Mouse (Mus musculus) inflammation-experienced regulatory T-cells, adult 6 months (primary cell): Measurements from ENCODE around the gene Acaca. TPM values are rescaled to one million over a fixed set of nuclear protein-coding genes. Genes with fewer than 3 reads are reported as not detected.
A peak's percentile ranks its signal among the peaks of the same experiment; 100 is the strongest.
"Not testable (repeated sequence)": the region's sequence is repeated elsewhere in the genome, so short reads cannot be mapped to it uniquely, and the experiment has no call there.

Experiments used
- ATAC-seq: one replicate; pipeline ENCODE4 v1.8.0; 2017
- polyA plus RNA-seq, 3 experiments: library from polyadenylated mRNA; unstranded; fragments of 100-300 nt; shearing (Covaris generic); gene quantifications; one replicate each; pipeline ENCODE4 v1.2.1; 2017

Gene Acaca
- polyA plus RNA-seq, 3 experiments from 2014 or later = 3.5 to 4.9 (median 4.8) TPM

DNA sequence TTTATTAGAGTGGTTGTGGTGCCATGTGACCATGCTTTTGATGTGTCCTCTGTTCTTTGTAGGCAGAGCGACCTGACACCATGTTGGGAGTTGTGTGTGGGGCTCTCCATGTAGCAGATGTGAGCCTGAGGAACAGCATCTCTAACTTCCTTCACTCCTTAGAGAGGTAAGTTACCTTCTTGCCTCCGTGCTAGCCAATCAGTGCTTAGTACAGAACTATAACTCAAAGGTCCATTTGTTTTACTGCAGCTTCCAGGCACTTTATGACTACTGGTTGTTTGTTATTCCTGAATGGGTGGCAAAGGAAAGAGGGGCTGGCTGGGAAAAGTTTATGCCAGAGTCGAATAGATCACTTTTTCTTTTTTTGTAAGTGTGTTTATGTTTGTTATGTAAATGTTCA, 121.7 kb downstream of the Acaca start:
- no peak for ATAC-seq

DNA sequence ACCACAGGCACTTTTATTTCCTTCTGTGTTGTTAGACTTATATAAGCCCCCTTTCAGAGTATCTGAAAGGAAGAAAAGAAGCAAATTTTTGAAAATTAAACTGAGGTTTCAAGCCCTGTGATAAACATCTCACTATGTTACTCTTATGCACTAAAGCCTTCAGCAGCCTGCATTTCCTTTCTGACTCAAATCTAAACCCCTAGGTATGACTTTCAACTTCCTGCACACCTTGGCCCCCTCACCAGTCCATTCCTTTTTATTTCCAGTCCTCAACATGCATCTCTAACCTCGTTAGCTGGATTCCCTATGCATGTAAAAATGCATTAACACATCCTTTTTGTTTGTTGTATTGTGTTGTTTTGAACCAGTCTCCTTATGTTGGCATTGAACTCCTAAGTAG, 123.0 kb downstream of the Acaca start:
- ATAC-seq = peak; percentile 46

- ATAC-seq = no peak
Measured at GRCm38 (mm10) chr11:84255879-84256278, 126.4 kb downstream of the Acaca start.

- ATAC-seq = no peak
Measured at GRCm38 (mm10) chr11:84258053-84258710, 128.7 kb downstream of the Acaca start.

DNA sequence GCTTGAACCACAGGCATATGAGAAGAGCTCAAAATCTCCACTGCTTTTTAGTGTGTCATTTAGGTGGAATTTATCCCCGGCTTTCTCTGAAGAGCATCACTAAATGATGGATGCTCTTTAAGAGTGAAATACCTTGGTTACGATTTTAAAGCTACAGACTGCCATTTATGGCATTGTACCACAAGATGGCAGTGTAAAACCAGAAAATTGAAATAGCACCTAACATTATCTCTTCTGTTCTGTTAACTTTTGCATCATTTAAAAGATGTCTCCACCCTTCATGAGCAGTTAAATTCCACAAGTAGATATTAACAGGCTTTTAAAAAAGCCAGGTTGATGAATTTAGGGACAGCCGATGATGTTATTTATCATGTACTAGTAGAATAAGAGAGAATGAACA, 135.0 kb downstream of the Acaca start:
- ATAC-seq = no peak

GRCm38 (mm10) chr11:84268068-84268467, 138.6 kb downstream of the Acaca start:
- ATAC-seq = no peak

DNA sequence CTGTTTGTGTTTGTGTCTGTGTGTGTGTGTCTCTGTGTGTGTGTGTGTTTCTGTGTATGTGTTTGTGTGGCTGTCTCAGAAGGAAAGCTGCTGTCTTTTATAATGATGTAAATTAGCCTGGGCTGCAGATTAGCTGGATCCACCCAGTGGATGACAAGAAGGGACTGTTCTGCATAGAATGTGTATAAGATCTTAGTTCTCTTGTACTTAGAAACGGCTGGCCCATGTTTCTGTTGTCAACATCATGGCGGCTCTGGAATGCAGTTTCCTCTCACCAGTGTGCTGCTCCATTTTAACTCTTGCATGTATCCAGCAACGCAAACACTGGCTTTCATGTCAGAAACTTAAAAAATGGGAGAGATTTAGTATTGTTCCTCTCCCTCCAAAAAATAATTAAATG, 141.0 kb downstream of the Acaca start:
- ATAC-seq = no peak

DNA sequence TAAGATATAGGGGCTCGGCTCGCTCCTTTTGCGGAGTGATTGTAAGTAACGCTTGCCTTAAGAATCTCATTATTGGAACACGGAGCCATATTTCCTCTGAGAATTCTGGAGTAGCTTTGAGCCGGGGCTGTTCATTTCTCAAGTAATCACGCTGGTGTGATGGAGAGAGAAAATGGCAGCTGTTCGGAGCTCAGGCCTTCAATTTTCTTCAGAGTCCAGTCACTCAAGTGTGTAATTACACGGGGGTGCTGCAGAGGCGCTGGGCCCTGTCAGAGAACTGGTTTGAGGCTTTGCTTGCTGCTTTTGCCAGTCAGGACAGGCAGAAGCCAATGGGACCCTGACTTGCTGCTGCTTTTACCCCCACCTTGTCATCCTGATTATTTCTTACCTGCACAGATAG, 142.5 kb downstream of the Acaca start:
- no peak for ATAC-seq

DNA sequence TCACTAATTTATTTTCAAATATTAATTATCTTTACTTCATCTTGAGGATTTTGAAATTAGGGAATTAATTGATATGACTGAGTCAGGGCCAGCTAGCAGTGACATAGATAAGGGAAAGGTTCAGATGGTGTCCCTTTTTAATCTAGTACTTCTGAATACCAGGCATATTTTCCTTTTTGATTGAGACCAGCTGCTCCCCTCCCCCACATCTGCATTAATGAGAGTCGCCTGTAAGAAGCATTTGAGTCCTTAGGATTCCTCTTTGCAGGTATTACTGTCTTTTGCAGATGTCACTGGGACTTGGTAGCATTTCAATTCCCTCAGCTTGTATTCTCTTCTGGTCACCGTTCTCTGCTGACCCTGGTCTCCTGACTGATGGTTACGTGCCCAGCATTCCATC, 143.1 kb downstream of the Acaca start:
- no peak for ATAC-seq

- no peak for ATAC-seq
Measured at GRCm38 (mm10) chr11:84276979-84277378, 147.5 kb downstream of the Acaca start.

GRCm38 (mm10) chr11:84281280-84281679, 151.8 kb downstream of the Acaca start:
- no peak for ATAC-seq

- ATAC-seq = no peak
Measured at GRCm38 (mm10) chr11:84282944-84283703, 153.7 kb downstream of the Acaca start.

GRCm38 (mm10) chr11:84290781-84291180, 161.3 kb downstream of the Acaca start:
- no peak for ATAC-seq

- no peak for ATAC-seq
Measured at GRCm38 (mm10) chr11:84292532-84292931, 163.1 kb downstream of the Acaca start.

DNA sequence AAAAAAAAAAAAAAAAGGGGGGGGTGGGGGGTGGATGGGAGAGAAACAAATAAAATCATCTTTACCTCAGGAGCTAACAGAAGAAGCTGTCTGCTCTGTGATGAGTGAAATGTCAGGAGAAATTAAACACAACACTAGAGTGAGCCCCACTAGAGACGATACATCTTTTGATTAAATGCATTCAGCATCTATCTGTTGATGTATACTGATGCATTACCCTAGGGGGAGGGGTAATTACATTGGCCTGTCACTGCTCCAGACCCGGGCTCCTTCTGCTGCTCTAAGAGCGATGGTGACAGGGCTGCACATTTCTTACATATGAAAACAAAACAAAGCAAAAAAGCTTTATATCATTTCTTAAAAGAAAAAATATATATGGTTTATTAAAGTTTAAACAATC, 163.8 kb downstream of the Acaca start:
- ATAC-seq = no peak

DNA sequence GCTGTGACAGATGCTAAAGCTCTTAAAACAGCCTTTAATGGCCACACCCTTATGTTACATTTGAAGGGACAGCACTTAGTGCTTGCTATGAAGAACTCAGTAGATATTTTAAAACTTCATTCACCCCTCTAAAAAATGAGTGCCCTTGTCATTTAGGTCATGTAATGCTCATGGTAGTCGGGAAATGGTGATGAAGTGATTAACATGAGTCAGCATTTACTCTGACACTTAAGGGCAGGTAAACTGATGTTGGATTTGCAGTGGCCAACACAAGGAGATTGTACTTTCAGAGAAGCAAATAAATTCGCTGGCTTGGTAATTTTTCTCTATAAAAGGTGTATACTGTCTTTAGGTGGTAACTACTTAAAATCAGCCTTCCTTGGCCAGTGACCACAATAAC, 166.9 kb downstream of the Acaca start:
- no peak for ATAC-seq

DNA sequence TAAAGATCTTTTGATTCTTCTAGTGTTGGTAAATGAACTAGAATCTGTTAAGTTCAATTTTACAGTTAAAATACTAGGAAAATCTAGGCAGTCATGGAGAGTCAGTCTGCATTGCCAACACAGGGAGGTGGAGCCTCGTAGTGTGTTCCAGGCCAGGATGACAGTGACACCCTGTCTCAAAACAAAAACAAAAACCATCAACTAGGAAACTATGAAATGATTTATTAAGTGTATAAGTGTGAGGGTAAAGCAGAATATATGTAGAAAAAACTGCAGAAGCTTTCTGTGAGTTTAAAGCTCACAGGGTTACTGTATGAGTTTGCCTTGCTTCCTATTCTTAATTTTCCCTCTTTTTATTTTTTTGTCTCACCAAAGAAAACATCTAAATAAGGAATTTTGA, 176.0 kb downstream of the Acaca start:
- ATAC-seq = no peak

- ATAC-seq = no peak
Measured at GRCm38 (mm10) chr11:84306158-84306742, 176.8 kb downstream of the Acaca start.

GRCm38 (mm10) chr11:84324032-84324752, 194.7 kb downstream of the Acaca start:
- no peak for ATAC-seq

DNA sequence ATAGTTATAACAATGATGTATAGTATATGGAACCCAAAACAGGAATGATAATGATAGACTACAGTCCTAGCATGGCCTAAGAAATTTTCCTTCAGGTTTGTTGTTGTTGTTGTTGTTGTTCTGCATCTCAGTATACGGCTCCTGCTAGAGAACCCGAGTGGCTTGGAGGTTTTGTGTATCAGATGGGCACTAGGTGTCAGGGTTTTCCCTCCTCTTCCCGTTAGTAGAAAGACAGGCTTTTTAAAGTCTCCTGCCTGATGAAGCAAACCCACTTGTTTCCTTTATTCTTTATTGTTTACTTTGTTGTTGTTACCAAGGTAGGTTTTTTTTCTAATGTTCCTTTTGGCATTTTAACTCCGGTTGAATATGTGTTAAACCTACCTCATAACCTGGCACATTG, 197.6 kb downstream of the Acaca start:
- no peak for ATAC-seq

DNA sequence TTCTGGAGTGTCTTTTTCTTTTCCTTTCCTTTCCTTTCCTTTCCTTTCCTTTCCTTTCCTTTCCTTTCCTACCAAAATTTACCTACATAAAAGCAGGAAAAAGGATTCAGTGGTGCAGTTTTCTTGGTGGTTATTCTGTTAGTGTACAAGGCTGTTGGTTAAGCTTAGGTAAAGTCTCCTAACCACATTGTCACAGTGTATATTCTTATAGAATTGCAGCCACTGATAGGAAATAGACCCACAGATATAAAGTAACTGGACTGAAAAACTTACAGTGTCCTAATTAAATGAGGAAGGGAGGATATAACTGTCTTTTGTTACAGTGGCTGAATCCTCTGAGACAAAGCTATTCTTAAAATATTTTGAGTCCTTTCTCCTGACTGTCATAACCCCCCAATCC, 202.9 kb downstream of the Acaca start:
- no peak for ATAC-seq

GRCm38 (mm10) chr11:84332860-84333259, 203.4 kb downstream of the Acaca start:
- no peak for ATAC-seq

DNA sequence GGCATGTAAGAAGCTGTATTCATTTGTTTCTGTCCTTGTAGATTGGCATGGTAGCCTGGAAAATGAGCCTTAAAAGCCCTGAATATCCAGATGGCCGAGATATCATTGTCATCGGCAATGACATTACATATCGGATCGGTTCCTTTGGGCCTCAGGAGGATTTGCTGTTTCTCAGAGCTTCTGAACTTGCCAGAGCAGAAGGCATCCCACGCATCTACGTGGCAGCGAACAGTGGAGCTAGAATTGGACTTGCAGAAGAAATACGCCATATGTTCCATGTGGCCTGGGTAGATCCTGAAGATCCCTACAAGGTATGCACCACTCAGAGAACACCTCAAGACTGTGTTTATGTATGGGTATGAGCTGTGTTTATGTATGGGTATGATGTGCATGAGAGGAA, 208.8 kb downstream of the Acaca start:
- ATAC-seq = not testable (repeated sequence)
